Mouse (Mus musculus) urinary bladder, postnatal 36 days (tissue): ENCODE measurements around the gene Ifna1.

Experiments used
- DNase-seq, 2 experiments: peaks; one replicate each; pipeline ENCODE4 v3.0.0; 2022; ENCODE audit warnings: low spot score in 2 of 2, mixed read lengths in 1 of 2

Gene Ifna1

GRCm38 (mm10) chr4:88872691-88873090 lies 22.8 kb downstream of the Ifna1 start:
- DNase-seq, result no peak

GRCm38 (mm10) chr4:88875435-88876095 lies 25.7 kb downstream of the Ifna1 start:
- no peak for DNase-seq

- no peak for DNase-seq
Measured at GRCm38 (mm10) chr4:88876520-88876919, 26.6 kb downstream of the Ifna1 start.

GRCm38 (mm10) chr4:88878246-88878645 lies 28.4 kb downstream of the Ifna1 start:
- DNase-seq, result no peak

- DNase-seq, result no peak
Measured at GRCm38 (mm10) chr4:88878772-88879171, 28.9 kb downstream of the Ifna1 start.

GRCm38 (mm10) chr4:88880101-88880500 lies 30.2 kb downstream of the Ifna1 start, which contains the start of gene Ifne:
TSS of gene Ifne (minus strand) at chr4:88880201.
- no peak for DNase-seq

- DNase-seq, result no peak
Measured at GRCm38 (mm10) chr4:88888236-88888635, 38.3 kb downstream of the Ifna1 start.

- no peak for DNase-seq
Measured at GRCm38 (mm10) chr4:88893201-88893754, 43.4 kb downstream of the Ifna1 start.
